Mouse (Mus musculus): Measurements from ENCODE around the gene Sprr2j-ps. TPM values are rescaled to one million over a fixed set of nuclear protein-coding genes. Genes with fewer than 3 reads are reported as not detected.

Gene Sprr2j-ps
- 2.6 and 7.0 TPM in 2 replicates for polyA plus RNA-seq (2015; fragmentation: Nextera tagmentation; extraction: Ambion mirVana)

DNA sequence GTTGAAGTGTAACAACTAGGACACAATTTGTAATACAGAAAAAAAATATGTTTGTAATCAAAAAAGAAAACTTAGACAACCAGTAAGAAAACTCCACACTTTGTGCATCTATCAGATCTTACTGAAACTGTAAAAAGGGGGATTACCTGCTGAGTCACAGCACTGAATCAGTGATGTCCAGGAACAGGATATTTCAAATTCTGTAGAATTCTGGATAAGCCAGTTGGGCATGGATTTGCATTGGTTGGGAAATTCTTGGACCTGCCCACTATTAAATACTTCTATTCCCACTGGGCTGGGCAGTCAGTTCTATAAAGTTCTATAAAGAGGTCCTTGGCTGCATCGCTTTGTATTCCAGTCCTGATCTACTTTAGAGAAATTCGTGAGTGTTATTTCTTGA lies at the start of gene Sprr2j-ps:
Sprr2j-ps (plus strand) TSS at position 301 of the 400 bp plus-strand sequence.
- no peaks in the 10 kb centered on the region for H3K36me3 ChIP-seq (ENCODE audit: control insufficient read depth, insufficient read depth, low read length)
- H3K27ac ChIP-seq (ENCODE audit: low read length): no peak within 1 kb of the TSS
- H3K4me2 ChIP-seq (ENCODE audit: low read depth, low read length): no peak within 1 kb of the TSS
- H3K9me3 ChIP-seq (replicated peaks; ENCODE audit: control insufficient read depth, low read length): no peaks in the 10 kb centered on the region
- no peak within 1 kb of the TSS for H3K4me3 ChIP-seq (replicated peaks; ENCODE audit: low read length)
- WGBS: 86% methylated on average over 2 of the region's 2 CpGs
- ATAC-seq (ENCODE audit: insufficient read depth, low FRiP score): no peak
- H3K4me1 ChIP-seq (ENCODE audit: control insufficient read depth, insufficient read depth, low read length): no peaks in the 10 kb centered on the region
- no peak within 1 kb of the TSS for H3K9ac ChIP-seq (ENCODE audit: low read length)
- H3K27me3 ChIP-seq (ENCODE audit: control insufficient read depth, insufficient read depth, low read length): no peaks in the 10 kb centered on the region

DNA sequence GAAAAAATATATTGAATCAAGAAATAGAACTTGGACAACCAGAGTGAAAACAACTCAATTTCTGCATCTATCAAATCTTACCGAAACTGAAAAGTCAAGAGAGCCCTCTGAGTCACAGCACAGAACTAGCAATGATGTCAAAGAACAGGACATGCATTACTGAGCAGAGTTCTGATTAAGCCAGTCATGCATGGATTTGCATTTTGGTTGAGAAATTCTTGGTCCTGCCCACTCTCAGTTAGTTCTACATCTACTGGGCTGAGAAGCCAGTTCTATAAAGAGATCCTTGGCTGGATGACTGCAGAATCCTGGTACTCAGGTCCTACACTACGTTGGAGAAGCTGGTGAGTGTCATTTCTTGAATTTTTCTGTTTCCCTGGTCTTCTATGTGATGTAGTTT lies 44.3 kb upstream of the Sprr2j-ps start:
- no peak for ATAC-seq (ENCODE audit: insufficient read depth, low FRiP score)
- H3K9me3 ChIP-seq (replicated peaks; ENCODE audit: control insufficient read depth, low read length): no peaks in the 10 kb centered on the region
- no peaks in the 10 kb centered on the region for H3K36me3 ChIP-seq (ENCODE audit: control insufficient read depth, insufficient read depth, low read length)
- no peaks in the 10 kb centered on the region for H3K4me1 ChIP-seq (ENCODE audit: control insufficient read depth, insufficient read depth, low read length)
- 84% methylated on average over 2 of the region's 2 CpGs for WGBS
- H3K4me3 ChIP-seq (replicated peaks; ENCODE audit: low read length): no peak overlapping the region
- H3K4me2 ChIP-seq (ENCODE audit: low read depth, low read length): no peak overlapping the region
- no peaks in the 10 kb centered on the region for H3K27me3 ChIP-seq (ENCODE audit: control insufficient read depth, insufficient read depth, low read length)
- no peak overlapping the region for H3K9ac ChIP-seq (ENCODE audit: low read length)
- H3K27ac ChIP-seq (ENCODE audit: low read length): no peak overlapping the region

DNA sequence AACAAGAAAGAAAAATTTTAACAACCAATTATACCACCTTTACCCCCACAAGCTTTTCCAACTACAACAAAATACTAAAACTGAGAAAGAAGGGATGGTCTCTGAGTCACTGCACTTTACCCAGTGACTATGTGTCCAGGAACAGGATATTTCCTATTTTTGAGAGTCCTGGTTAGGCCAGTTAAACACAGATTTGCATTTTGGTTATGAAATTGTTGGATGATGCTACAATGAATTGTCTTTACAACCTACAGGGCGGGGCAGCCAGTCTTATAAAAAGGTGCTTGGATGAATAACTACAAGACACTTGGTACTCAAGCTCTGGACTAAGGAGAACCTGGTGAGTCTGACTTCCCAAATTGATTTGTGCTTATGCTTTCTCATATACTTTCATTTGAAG lies 32.5 kb upstream of the Sprr2j-ps start, which contains the start of gene Sprr2h:
Sprr2h (plus strand) TSS at position 301 of the 400 bp plus-strand sequence.
- Histone ChIP-seq H3K4me2 (ENCODE audit: low read depth, low read length) (no peak within 1 kb of the TSS), H3K27me3 (ENCODE audit: control insufficient read depth, insufficient read depth, low read length) (no peaks in the 10 kb centered on the region), H3K9ac (ENCODE audit: low read length) (no peak within 1 kb of the TSS), H3K4me1 (ENCODE audit: control insufficient read depth, insufficient read depth, low read length) (no peaks in the 10 kb centered on the region), H3K9me3 (replicated peaks; ENCODE audit: control insufficient read depth, low read length) (no peaks in the 10 kb centered on the region), H3K27ac (ENCODE audit: low read length) (no peak within 1 kb of the TSS), H3K4me3 (replicated peaks; ENCODE audit: low read length) (no peak within 1 kb of the TSS), H3K36me3 (ENCODE audit: control insufficient read depth, insufficient read depth, low read length) (no peaks in the 10 kb centered on the region)
- 84% methylated on average over 1 of the region's 1 CpGs for WGBS
- ATAC-seq (ENCODE audit: insufficient read depth, low FRiP score): no peak

DNA sequence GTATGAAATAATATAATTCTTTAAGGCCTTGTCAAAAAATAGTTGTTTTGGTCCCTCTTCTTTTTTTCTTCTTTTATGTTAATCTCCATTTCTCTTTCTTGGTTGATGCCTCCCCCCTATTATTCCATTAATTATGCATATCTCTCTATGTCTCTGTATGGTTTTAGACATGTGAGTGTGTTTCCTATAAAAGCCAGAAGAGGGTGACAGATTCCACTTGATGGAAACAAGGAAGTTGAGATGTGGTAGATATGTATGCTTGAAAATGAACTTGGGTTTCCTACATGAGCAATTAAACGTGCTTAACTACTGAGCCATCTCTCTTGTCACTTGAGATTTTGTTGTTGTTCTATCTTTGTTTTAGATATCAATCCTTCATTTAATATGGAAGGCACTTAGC lies 23.6 kb upstream of the Sprr2j-ps start:
- WGBS: 49% methylated on average over 1 of the region's 1 CpGs

DNA sequence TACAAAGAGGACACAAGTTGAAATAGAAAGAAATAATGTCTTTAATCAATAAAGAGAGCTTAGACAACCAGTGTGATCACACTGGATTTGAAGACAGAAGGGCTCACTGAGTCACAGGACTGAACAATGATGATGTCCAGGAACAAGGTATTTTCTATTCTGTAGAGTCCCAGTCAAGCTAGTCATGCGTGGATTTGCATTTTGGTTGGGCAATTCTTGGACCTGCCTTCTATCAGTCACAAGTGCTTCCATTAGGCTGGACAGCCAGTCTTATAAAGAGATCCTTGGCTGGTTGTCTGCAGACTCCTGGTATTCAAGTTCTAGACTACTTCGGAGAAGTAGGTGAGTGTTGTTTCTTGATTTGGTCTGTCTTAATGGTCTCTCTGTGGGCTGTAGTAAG lies 10.2 kb upstream of the Sprr2j-ps start, which contains the start of gene Sprr2i:
Sprr2i (plus strand) TSS at position 301 of the 400 bp plus-strand sequence.
- Histone ChIP-seq H3K4me2 (ENCODE audit: low read depth, low read length) (no peak within 1 kb of the TSS), H3K9me3 (replicated peaks; ENCODE audit: control insufficient read depth, low read length) (no peaks in the 10 kb centered on the region), H3K4me1 (ENCODE audit: control insufficient read depth, insufficient read depth, low read length) (no peaks in the 10 kb centered on the region), H3K36me3 (ENCODE audit: control insufficient read depth, insufficient read depth, low read length) (no peaks in the 10 kb centered on the region), H3K27me3 (ENCODE audit: control insufficient read depth, insufficient read depth, low read length) (no peaks in the 10 kb centered on the region), H3K27ac (ENCODE audit: low read length) (no peak within 1 kb of the TSS), H3K9ac (ENCODE audit: low read length) (no peak within 1 kb of the TSS), H3K4me3 (replicated peaks; ENCODE audit: low read length) (no peak within 1 kb of the TSS)
- 90% methylated on average over 2 of the region's 2 CpGs for WGBS
- no peak for ATAC-seq (ENCODE audit: insufficient read depth, low FRiP score)

More for the DNA sequence above, 23.6 kb upstream of the Sprr2j-ps start:
- Histone ChIP-seq H3K36me3 (ENCODE audit: control insufficient read depth, insufficient read depth, low read length) (no peaks in the 10 kb centered on the region), H3K9me3 (replicated peaks; ENCODE audit: control insufficient read depth, low read length) (no peaks in the 10 kb centered on the region), H3K27me3 (ENCODE audit: control insufficient read depth, insufficient read depth, low read length) (no peaks in the 10 kb centered on the region), H3K4me1 (ENCODE audit: control insufficient read depth, insufficient read depth, low read length) (no peaks in the 10 kb centered on the region), H3K9ac (ENCODE audit: low read length) (no peak overlapping the region), H3K27ac (ENCODE audit: low read length) (no peak overlapping the region), H3K4me2 (ENCODE audit: low read depth, low read length) (no peak overlapping the region), H3K4me3 (replicated peaks; ENCODE audit: low read length) (no peak overlapping the region)
- ATAC-seq (ENCODE audit: insufficient read depth, low FRiP score): no peak

DNA sequence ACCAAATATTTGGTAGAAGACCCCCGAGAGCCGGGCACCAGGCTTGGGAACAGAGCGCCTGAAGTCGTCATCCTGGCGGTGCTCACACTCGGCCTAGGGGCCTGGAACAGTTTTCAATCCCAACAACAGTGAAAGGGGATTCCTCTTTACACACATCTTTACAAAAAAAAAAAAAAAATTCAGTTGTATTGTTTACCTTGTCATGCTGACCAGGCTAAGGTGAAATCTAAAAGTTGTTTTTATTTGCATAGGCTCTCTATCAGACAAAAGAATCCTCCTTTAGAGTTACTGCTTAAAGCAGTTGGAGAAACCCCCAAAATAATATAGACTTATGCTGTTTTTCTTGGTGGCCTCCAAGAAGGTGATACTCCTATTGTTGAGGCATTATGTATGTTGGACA lies 11.4 kb downstream of the Sprr2j-ps start, which contains the start of gene Gm9774:
Gm9774 (minus strand) TSS at position 101 of the 400 bp plus-strand sequence.
- no peak for ATAC-seq (ENCODE audit: insufficient read depth, low FRiP score)
- H3K9ac ChIP-seq (ENCODE audit: low read length): no peak within 1 kb of the TSS
- no peaks in the 10 kb centered on the region for H3K4me1 ChIP-seq (ENCODE audit: control insufficient read depth, insufficient read depth, low read length)
- no peaks in the 10 kb centered on the region for H3K36me3 ChIP-seq (ENCODE audit: control insufficient read depth, insufficient read depth, low read length)
- H3K9me3 ChIP-seq (replicated peaks; ENCODE audit: control insufficient read depth, low read length): no peaks in the 10 kb centered on the region
- 95% methylated on average over 6 of the region's 6 CpGs for WGBS
- H3K27me3 ChIP-seq (ENCODE audit: control insufficient read depth, insufficient read depth, low read length): no peaks in the 10 kb centered on the region
- no peak within 1 kb of the TSS for H3K4me2 ChIP-seq (ENCODE audit: low read depth, low read length)
- no peak within 1 kb of the TSS for H3K4me3 ChIP-seq (replicated peaks; ENCODE audit: low read length)
- H3K27ac ChIP-seq (ENCODE audit: low read length): no peak within 1 kb of the TSS

DNA sequence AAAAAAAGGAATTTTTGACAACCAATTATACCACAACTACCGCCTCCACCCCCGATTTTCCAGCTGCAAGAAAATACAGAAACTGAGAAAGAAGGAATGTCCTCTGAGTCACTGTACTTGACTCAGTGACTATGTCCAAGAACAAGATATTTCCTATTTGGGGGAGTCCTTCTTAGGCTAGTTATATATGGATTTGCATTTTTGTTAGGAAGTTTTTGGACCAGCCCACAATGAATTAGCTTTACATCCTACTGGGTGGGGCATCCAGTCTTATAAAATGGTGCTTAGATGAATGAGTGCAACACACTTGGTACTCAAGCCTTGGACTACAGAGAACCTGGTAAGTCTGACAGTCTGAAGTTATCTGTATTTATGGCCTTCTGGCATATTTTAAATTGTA lies 14.4 kb downstream of the Sprr2j-ps start, which contains the start of gene Sprr2k:
Sprr2k (plus strand) TSS at position 301 of the 400 bp plus-strand sequence.
- Histone ChIP-seq H3K27me3 (ENCODE audit: control insufficient read depth, insufficient read depth, low read length) (no peaks in the 10 kb centered on the region), H3K4me3 (replicated peaks; ENCODE audit: low read length) (no peak within 1 kb of the TSS), H3K4me1 (ENCODE audit: control insufficient read depth, insufficient read depth, low read length) (no peaks in the 10 kb centered on the region), H3K4me2 (ENCODE audit: low read depth, low read length) (no peak within 1 kb of the TSS), H3K9ac (ENCODE audit: low read length) (no peak within 1 kb of the TSS), H3K27ac (ENCODE audit: low read length) (no peak within 1 kb of the TSS), H3K9me3 (replicated peaks; ENCODE audit: control insufficient read depth, low read length) (no peaks in the 10 kb centered on the region), H3K36me3 (ENCODE audit: control insufficient read depth, insufficient read depth, low read length) (no peaks in the 10 kb centered on the region)
- ATAC-seq (ENCODE audit: insufficient read depth, low FRiP score): no peak
- 83% methylated on average over 2 of the region's 2 CpGs for WGBS

DNA sequence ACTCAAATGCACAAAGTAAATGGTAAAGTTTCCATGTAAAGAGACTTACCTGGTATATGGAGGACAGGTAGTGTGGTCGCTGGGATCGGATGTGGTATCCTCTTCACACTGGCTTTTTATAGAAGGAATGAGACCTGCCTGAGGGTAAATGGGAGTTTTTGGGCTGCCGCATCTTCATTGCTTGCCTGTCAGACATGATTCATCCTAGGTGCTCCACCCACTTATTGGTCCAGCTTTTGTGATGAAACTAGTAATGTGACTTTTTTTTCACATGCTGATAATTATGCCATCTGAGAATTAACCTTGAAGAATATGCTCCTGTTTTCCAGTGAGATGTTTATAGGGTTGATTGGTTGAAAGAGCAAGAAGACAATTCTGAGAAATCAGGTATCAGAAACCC lies 20.8 kb downstream of the Sprr2j-ps start, which contains the start of gene Sprr1b:
Sprr1b (minus strand) TSS at position 101 of the 400 bp plus-strand sequence.
- Histone ChIP-seq H3K36me3 (ENCODE audit: control insufficient read depth, insufficient read depth, low read length) (no peaks in the 10 kb centered on the region), H3K27me3 (ENCODE audit: control insufficient read depth, insufficient read depth, low read length) (no peaks in the 10 kb centered on the region), H3K9me3 (replicated peaks; ENCODE audit: control insufficient read depth, low read length) (no peaks in the 10 kb centered on the region), H3K4me1 (ENCODE audit: control insufficient read depth, insufficient read depth, low read length) (no peaks in the 10 kb centered on the region), H3K9ac (ENCODE audit: low read length) (no peak within 1 kb of the TSS), H3K4me2 (ENCODE audit: low read depth, low read length) (no peak within 1 kb of the TSS), H3K27ac (ENCODE audit: low read length) (no peak within 1 kb of the TSS), H3K4me3 (replicated peaks; ENCODE audit: low read length) (no peak within 1 kb of the TSS)
- no peak for ATAC-seq (ENCODE audit: insufficient read depth, low FRiP score)
- WGBS: 95% methylated on average over 3 of the region's 3 CpGs

DNA sequence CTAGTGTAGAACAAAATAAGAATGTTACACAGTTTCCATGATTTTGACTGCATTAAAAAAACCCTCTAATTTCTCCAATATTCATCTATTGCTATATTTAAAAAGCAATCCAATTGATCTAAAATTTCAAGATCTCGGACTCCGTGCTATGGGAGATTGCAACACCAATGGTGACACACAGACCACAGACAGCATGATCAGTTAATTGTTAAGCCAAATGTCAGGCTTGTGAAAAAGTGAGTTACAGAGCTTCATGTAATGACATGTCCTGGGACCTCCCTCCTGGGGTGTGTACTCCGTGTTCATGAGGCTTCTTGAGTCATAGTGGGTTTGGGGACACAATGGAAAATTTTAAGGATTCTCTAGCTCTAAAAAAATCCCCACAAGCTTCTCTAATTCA lies 22.3 kb downstream of the Sprr2j-ps start:
- WGBS: 80% methylated on average over 3 of the region's 3 CpGs
- Histone ChIP-seq H3K4me2 (ENCODE audit: low read depth, low read length) (no peak overlapping the region), H3K4me3 (replicated peaks; ENCODE audit: low read length) (no peak overlapping the region), H3K9ac (ENCODE audit: low read length) (no peak overlapping the region), H3K4me1 (ENCODE audit: control insufficient read depth, insufficient read depth, low read length) (no peaks in the 10 kb centered on the region), H3K27ac (ENCODE audit: low read length) (no peak overlapping the region), H3K27me3 (ENCODE audit: control insufficient read depth, insufficient read depth, low read length) (no peaks in the 10 kb centered on the region), H3K9me3 (replicated peaks; ENCODE audit: control insufficient read depth, low read length) (no peaks in the 10 kb centered on the region), H3K36me3 (ENCODE audit: control insufficient read depth, insufficient read depth, low read length) (no peaks in the 10 kb centered on the region)
- no peak for ATAC-seq (ENCODE audit: insufficient read depth, low FRiP score)
